Mouse (Mus musculus) kidney, adult 11 months (tissue): ENCODE results near the gene Elf4.

Experiments used
- DNase-seq: peaks from one replicate; pipeline ENCODE4 v3.0.0; 2022

Gene Elf4

DNA sequence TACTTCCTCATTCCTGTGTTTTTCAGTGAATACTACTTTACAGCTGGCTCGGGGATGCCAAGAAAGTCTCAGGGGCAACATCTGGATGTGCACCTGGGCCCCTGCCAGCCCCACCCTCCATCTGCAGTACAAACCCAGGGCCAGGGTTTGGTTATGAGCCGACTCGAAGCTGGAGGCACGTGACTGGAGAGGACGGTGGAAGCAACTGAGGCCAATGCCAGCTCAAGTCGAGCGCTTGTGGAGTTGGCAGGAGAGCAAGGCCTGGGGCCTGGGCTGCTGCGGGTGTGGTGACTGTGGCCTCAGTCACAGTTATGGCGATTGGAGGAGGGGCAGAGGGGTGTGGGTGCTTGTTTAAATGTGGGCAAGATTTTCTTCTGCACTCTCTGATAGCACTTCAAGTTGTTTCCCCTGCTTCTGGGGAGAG is 27.4 kb downstream of the Elf4 start:
- no peak for DNase-seq

DNA sequence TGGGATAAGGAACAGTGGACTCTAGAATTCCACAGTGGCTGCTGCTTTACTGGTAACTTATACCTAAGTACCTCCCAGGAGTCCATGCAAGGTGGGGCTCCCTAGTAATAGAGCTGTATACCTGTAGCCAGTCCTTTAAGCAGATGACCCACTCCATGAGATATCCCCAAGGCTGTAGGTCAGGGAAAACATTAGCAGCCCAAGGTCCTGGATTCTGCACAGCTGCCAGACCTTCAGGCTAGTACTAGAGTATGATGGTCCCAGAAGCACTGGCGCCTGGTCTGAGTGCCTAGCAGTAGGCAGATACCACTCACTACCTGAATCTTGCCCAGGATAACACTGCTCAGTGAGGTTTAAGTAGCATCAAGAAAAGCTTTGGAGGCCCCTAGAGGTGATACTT is 28.7 kb downstream of the Elf4 start:
- DNase-seq = no peak

DNA sequence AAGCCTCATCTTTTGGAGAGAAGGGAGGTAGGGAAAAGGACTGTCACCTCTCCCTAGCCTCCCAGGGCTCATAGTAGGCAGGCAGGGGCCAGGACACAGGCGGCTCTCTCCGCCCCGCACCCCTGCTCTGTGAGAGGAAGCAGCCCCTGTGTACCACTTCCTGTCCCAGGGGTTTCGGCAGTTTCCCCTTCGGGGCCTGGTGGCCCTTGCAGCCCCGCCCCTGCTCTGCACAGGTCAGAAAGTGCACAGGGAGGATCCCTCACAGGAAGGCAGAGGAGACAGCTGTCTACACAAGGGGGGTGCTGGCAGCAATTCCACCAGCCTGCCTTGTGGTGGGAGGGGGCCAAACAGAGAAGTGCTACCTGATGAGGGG is 29.4 kb downstream of the Elf4 start:
- DNase-seq = no peak

DNA sequence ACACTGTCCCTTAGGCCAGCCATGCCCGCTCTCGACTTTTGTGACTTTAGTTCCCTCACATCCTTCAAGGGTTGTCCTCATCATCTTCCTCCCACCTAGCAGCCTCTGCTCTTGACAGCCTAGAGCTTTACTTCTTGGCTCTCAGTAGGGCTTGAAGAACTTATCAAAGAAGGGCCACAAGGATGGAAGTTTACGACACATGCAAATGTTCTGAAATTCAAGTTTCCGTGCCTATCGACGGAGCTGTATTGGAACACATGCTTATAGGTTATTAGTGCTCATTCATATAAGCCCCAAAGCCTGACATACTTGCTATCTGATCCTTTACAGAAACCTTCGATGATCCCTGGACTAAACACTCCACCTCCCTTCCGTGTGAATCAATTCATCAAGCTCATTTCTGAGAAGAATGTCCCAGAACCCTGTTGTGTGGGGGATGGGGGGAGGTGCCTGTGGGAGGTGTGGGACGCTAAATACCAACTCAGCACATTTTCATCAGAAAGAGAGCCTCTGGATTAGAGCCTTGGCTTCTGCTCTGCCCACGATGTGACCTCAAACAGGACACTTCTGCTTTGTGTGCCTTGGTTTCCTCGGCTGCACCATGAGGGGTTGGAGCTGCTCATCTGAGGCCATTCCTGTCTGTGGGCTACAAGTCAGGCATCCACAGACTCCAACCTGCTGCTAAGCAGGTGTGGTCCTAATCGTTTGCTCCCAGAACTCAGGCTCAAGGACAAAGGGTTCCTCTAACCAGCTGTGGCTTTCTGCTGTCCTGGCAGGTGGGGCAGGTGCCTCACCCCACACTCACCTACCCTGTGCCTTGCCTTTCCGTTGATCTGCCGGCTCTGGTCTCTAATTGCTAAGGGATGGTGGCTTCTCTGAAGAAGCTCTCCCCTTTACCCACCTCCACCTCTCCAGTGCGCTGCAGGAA is 30.1 kb downstream of the Elf4 start:
- no peak for DNase-seq

DNA sequence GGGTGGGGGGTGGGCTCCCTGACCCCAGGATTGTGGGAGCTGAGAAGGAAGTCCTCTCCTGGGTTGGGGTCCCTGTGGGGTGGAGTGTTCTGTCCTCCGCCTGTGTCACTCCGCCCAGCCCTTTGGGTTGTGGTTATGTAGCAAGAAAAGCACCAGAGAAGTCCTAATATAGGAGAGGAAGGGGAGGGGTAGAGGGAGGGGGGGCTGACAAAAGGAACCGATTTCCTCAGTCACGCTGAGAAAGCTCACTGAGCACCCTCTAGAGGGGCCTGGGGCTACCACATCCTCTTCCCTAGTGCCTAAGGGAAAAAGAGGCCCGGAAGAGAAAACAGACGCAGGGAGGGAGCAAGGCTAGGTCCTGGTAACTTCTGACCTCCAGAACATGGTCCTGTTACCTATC is 33.4 kb downstream of the Elf4 start:
- DNase-seq = no peak

DNA sequence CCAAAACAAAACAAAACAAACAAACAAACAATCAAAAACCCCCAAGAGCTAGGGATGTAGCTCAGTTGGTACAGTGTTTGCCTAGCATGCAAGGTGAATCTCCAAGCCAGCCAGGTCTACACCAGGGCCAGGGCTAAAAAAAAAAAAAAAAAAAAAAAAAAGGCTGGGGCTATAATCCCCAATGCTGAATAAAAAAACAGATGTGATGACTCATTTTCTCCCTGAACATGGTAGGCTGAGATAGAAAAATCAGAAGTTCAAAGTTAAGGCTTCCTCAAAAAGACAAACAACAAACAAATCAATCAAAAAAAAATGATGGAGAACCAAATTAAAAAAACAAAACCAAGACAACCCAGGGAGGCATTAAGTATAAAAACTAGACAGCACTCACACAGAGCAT is 33.8 kb downstream of the Elf4 start:
- no peak for DNase-seq

DNA sequence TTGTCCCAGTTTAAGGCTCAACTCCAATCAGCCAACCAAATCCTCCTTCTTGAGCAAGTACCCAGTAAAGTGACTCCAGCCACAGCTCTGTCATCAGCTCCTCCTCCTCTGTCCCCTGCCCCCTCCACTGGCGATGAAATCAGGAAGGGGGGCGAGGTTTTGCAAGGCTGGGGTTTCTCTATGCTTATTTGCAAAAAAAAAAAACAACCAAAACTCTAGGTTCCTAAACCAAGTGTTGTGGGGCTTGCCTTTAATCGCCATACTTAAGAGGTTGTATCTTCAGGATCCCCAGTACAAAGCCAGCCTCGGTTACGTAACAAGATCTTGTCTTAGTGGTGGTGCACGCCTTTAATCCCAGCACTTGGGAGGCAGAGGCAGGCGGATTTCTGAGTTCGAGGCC is 34.3 kb downstream of the Elf4 start:
- no peak for DNase-seq

DNA sequence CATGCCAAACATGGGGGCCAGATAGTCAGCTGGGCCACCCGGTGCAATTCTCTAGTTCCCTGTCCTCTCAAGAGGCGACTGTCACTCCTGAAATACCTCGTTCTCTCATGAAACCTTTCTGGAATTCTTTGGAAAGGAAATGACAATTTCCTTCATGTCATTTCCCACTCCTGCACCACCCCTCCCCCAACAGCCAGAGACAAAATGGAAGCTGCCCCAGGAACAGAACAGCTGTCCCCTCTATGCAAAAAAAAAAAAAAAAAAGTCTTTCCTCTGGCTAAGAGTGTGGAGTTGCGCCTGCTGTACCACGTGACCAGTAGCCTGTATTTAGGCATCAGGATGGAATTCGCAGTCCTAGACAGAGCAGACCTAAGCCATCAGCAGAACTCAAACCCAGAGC is 34.7 kb downstream of the Elf4 start:
- DNase-seq = no peak

DNA sequence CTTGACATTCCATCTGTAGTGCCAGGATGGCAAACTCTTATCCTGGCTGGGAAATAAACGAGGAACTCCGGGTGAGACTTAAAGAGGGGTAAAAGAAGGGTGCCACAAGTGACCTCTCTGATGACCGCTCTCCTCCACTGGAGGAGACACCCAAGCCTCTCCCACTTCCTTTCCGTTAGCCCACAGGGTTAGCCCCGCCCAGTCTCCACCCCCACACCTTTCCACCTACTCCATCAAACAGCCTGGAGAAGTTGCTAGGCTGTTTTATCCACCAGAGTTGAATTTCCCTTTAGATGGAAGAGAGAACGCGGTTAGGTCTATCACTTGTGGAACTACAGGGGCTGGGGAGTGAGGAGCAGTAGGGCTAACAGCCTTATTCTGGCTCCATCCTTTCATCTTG is 37.7 kb downstream of the Elf4 start:
- no peak for DNase-seq

DNA sequence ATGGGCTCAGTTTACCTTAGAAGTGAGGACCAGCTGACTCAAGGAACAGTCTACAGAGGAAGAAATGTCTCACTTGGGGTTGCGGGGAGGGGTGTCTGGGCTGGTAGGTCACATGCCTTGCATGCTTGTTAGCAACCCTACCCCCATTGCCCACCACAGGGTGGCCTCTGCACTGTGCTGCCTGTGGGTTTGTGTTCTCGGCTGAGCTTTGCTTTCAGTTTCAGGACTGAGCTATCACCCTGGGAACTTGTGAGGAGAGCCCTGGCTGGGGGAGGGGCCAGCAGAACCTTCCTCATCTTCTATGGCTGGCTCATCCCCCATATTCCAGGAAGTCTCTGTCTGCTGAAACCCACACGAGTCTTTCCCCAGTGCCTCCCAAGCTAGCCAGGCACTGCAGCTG is 38.3 kb downstream of the Elf4 start:
- DNase-seq = peak; percentile 42

DNA sequence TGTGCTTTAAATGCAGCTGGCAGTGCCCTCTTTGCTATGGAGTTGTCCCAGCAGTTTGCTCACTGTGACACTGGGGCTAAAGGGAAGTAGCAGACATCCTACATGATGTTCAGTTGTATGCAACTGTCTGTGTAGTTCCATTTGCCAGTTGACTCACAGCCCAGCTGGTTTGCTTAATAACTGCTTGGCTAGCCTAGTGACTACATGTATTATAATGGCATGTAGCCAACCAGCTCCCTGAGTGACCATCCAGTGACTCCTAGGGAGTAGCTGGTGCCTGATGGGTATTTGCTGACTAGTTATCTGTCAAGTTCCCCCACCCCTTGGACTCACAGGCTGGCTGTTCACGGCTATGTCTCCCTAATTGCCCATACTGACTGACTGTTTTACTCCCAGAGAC is 39.3 kb downstream of the Elf4 start:
- DNase-seq = no peak

DNA sequence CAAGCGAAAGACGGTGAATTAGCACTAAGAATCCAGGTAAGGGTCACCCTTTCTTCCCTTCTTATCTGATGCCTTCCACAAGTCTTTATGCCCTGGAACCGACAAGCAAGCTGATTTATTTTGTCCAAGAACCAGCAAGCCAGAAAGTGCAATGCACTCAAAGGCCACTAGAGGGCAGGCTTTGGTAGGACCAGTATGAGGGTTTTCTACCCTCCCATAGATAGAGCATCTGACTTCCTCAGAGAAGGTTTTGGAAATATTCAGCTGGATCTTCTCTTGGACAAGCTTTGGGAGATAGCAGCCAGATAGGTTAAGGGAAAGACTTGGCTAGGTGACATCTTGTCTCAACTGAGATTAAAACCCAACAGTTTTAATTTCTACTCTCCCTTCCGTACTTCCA is 39.9 kb downstream of the Elf4 start:
- peak; percentile 59 for DNase-seq

DNA sequence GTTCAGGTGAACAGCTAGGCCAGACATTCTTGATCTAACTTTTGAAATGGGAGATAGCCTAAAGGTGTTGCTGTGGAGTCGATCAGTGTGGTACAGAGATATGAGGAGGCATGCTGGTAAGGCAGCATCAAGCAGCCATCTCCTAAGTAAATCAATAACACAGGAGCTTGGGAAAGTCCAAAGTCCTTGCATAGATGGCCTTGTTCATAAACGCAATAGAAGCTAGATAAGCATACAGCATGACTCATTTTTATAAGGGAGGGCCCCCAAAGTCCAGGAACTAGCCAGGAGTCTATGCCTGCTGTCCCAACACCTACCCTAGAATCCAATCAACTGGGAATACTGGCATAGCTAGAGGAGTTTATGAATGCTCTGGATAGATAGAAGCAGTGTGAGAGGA is 44.5 kb downstream of the Elf4 start:
- no peak for DNase-seq

DNA sequence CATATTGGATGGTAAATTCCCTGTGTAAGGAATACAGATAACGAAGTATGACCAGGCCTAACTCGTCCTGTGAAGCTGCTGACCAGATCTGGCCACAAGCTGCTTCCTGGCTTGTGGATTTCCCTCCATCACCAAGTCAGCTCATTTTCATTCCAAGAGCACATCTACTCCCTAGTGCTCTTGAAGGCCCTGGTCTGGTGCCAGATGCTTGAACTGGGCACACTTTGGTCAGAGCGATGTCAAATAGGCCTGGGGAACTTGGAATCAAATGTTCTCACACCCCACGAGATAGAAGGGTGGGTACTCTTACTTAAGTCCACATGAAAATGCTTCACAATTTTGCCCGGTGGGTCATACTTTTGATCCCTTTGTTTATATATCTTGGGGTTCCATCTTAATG is 48.6 kb downstream of the Elf4 start:
- no peak for DNase-seq

DNA sequence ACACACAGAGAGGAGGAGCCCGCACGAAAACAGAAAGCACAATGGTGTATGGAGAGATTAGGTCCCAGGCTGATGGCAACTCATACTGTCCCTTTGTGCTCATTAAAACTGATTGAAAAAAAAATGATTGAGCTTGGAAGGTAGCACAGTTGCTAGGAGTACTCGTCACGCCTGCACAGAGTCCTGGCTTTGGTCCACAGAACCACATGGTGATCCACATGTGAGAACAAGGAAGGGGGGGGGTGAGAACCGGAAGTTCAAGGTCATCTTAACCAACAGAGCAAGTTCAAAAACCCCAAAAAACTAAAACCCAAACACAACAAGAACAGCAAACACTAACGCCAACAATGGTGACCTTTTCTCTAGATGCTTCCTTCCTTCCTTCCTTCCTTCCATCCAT is 50.3 kb downstream of the Elf4 start:
- no peak for DNase-seq

DNA sequence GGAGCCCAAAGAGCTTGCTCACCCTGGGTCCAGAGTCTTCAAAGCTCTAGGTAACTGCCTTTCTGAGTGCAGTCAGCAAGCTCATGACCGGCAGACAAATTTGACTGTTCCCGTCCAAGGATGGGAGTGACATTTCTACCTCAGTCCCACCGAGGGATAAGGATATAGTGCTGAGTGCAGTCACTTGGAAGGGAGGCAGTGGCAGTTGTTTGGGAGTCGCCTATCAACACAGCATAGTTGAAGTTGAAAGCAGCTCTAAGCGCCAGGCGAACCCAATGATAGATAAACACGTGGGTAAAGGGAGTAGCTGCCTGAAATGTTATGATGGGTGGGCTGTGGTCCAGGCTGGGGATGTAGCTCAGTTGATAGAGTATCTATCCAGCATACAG is 52.5 kb downstream of the Elf4 start:
- DNase-seq = no peak

DNA sequence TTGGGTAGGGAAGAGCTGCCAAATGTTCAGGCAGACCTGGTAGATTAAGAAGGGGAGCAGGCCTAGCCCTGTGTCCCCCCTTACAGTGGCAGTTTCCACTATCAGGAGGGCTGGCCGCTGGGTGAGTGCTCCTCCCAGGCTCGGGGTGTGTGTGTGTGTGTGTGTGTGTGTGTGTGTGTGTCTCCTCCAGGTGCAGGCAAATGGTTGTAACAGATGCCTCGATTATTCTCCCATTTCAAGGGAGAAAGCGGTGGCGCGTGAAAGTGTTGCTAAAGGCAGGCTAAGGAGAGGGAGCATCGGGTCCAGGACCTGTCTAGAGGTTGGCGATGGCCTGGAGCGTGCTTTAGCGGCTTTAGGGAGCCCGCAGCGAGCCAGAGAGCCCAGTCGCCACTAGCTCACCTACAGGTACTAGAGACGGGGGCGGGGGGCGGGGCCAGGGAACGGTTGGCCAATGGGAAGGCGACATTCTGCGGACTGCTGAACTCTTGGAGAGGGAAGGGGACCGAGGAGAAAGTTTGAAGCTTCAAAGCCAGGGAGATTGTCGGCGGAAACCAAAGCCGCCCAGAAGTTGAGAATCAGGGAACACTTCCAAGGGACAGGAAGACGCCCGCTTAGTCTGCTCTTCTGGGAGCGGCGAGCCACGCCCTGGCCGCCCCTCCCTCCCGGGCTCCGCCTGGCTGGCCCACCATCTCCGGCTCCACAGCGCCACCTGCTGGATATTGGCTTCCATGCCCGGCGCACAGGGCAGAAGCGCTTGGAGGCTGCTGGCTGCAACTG is 53.1 kb downstream of the Elf4 start:
- DNase-seq = peak; percentile 78

DNA sequence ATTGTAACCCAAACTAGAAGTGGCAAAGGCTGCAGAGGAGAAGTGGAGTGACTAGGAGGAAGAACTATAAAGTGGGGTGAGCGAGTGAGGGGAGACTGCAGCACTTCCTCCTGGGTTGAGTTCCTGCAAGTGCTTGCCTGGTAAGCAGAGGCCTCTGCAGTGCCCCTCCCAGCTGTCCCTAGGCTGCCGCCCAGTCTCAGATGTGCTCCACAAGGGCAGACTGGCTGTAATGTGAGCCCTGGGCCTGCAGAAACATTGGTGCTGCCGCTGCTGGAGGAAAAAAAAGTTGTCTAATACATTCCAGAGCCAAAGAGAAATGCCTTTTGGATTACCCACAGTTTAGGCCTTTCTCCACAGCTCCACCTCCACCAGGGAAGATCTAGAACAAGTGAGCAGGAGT is 57.8 kb downstream of the Elf4 start:
- DNase-seq = no peak

DNA sequence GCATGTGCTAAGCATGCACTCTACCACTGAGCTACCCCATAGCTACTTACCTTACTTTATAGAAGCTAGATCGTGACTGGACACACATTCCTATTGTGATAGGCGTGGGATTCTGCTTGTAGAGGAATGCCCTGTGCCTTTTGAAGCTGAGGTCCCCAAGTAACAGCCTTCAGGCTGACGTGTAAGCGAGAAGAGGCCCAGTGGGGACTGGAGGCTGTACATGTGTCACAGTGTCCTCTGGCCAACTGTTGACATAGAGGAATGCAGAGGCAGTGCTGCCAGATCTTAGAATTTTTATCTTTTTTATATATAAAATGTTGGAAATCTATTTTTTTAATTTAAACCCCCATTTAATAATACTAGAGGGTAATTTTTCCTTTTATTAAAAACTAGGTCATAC is 62.9 kb downstream of the Elf4 start:
- no peak for DNase-seq

DNA sequence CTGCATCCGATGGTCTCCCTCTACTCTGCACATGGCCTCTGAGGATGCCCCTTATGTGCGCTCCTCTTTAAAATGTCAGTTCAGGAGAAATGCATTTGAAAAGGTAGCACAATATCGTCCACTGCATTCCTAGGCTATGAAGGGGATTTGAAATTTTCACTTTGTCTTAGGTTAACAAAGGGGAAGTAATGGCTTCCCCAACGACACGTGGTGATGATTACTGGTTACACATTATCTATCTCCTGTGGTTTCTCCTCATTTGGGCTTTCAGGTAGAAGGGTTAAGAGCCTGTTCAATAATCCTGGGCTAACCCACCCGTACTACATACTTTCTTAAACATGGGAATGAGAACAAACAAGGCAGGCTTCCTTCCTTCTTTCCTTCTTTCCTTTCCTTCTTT is 73.6 kb downstream of the Elf4 start:
- no peak for DNase-seq

DNA sequence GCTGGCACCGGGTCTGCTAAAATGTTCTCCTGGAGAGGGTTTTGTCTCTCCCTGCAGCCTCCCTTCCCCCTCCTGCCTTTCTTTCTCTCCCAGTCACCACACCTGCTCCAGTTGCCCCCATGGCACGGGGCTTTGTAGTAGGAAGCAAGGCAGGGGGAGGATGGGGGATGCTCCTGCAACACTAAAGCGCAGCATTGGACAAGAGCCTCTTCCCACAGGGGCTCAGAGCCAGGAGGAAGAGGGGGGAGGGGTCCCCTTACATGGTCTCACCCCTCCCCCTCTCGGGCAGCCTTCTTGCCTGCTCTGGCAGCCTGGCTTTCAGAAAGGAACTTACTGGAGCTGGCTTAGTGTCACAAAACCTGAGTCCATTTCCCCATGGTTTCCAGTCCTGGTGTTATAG is 77.0 kb downstream of the Elf4 start:
- no peak for DNase-seq

DNA sequence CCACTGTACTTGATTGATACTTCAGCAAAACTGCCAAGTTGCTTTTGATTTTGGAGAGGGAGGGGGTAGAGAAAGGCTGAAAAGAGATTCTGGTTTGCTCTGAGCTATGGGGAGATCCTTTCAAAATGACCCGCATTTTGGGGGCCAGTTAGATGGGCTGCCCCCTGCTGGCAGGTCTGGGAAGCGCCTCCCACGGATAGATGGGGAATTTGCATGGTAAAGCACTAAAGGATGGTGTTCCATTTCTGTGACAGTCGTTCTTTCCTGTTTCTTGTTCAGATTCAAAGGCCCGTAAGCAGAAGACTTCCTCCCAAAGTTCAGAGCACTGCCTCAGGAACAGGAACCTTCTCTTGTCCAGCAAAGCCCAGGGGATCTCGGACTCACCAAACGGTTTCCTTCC is 79.3 kb downstream of the Elf4 start:
- peak; percentile 11 for DNase-seq

DNA sequence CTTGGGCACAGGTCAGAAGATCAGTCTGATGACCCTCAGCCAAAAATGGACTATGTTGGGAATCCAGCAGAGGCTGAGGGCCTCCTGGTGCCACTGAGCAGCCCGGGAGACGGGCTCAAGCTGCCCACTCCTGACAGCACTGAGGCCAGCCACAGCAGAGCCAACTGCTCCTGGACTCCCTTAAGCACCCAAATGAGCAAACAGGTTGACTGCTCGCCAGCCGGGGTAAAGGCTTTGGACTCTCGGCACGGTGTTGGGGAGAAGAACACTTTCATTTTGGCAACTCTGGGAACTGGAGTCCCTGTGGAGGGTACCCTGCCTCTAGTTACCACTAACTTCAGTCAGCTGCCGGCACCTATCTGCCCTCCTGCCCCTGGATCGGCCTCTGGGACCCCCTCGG is 95.1 kb downstream of the Elf4 start:
- DNase-seq = no peak

DNA sequence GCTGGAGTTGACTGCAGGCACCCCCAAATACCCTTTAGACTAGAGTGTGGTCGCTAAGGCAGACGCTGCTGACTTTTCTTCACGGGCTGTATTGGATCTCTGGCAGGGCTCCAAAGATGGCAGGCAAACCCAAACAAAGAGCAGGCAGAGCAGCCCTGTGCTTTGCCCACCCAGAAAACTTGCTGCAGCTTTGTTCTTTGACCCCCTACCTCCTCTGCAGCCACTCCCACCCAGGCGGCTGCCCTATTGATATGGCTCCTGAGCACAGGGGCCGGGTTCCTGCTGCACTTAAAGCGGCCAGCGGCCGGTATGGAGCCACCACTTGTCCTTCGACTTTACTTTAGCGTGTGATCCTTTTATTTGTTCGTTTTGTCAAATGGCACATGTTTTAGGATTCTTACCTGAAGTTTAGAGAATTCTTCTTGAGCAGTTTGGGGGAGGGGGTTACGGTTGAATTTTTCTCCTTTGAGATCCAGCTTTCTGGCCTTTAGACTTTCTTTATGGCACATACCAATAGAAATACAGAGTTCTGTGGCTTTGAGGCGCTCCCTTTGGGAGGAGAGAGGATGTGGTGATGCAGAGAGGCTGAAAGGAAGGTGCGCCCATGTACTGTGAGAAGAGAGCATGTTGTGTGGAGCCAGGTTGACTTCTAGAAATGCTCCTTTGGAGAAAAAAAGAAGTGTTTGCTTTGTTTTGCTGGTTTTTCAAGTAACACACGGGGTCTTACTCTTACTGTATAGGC is 96.9 kb downstream of the Elf4 start:
- no peak for DNase-seq
